Mouse (Mus musculus) liver, postnatal 0 days (tissue): ENCODE measurements around the gene Cdca7l.

Experiments used
- CTCF ChIP-seq: sonication (generic); IDR thresholded peaks from 2 replicates; pipeline ENCODE4 v1.5.1; 2016; ENCODE audit warnings: antibody characterized with exemption, low read depth
- EP300 ChIP-seq: IDR thresholded peaks from 2 replicates; pipeline ENCODE4 v1.6.1; 2016; ENCODE audit warnings: antibody characterized with exemption, low read depth, mild to moderate bottlenecking

DNA sequence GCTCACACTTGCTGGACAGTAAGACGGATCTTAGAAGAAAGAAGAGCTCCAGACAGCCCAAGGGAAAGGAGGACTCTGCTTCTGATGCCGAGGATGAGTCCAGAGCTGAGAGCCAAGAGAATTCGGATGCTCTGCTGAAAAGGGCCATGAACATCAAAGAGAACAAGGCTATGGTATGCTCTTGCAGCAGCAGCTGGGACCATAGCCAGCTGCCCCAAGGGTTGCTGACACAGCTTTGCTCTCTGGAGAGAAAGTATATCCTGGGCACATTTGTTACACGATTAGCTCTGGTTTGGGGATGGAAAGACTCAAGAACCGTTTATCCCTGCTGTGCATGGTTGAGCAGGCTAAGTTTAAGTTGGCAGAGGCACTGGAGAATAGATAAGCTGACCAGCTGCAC, 68.2 kb downstream of the Cdca7l start:
- no peak for TF ChIP-seq EP300
- no peak for TF ChIP-seq CTCF
